Mouse (Mus musculus) stomach, embryonic 16.5 days (tissue): ENCODE results near the gene Gzf1. TPM values are rescaled to one million over a fixed set of nuclear protein-coding genes. Genes with fewer than 3 reads are reported as not detected.

ENCODE experiments used
- ATAC-seq: fragments of 200-750 bp; cut with Nextera tagmentation; 2 replicates; pipeline ENCODE4 v1.8.0; 2017; ENCODE audit warnings: moderate number of reproducible peaks, moderate TSS enrichment; ENCODE audit not compliant: insufficient read depth, low FRiP score
- H3K27ac ChIP-seq: fragments of 300-500 bp; sonication (generic); 2 replicates; pipeline ENCODE4 v1.5.1; 2014; ENCODE audit warnings: low read length
- H3K27me3 ChIP-seq: fragments of 300-500 bp; sonication (generic); 2 replicates; pipeline ENCODE4 v1.6.1; 2014; ENCODE audit warnings: low read length, control low read depth, mixed read lengths; ENCODE audit not compliant: control insufficient read depth, insufficient read depth
- H3K36me3 ChIP-seq: fragments of 300-500 bp; sonication (generic); 2 replicates; pipeline ENCODE4 v1.6.1; 2014; ENCODE audit warnings: low read length; ENCODE audit not compliant: control insufficient read depth, insufficient read depth
- H3K4me1 ChIP-seq: fragments of 300-500 bp; sonication (generic); 2 replicates; pipeline ENCODE4 v1.6.1; 2014; ENCODE audit warnings: low read length, control low read depth, mixed read lengths; ENCODE audit not compliant: control insufficient read depth, insufficient read depth
- H3K4me2 ChIP-seq: fragments of 300-500 bp; sonication (generic); 2 replicates; pipeline ENCODE4 v1.6.1; 2014; ENCODE audit warnings: low read depth, low read length, mixed read lengths
- H3K4me3 ChIP-seq: fragments of 300-500 bp; sonication (generic); replicated peaks from 2 replicates; pipeline ENCODE4 v1.5.1; 2014; ENCODE audit warnings: mild to moderate bottlenecking, low read length
- H3K9ac ChIP-seq: fragments of 300-500 bp; sonication (generic); 2 replicates; pipeline ENCODE4 v1.6.1; 2014; ENCODE audit warnings: low read length
- H3K9me3 ChIP-seq: fragments of 300-500 bp; sonication (generic); replicated peaks from 2 replicates; pipeline ENCODE4 v1.6.1; 2016; ENCODE audit warnings: low read length, control low read depth; ENCODE audit not compliant: control insufficient read depth
- WGBS: fragments of 180-500 bp; shearing (Covaris S2); extraction: QIAGEN DNeasy Blood & Tissue Kit; methylation state at CpG from one replicate; pipeline ENCODE4 v1.1.7; 2014; 5-methylcytosine and 5-hydroxymethylcytosine counted together
- polyA plus RNA-seq: library from polyadenylated mRNA; unstranded; fragments of >200 nt; fragmentation: Nextera tagmentation; extraction: Ambion mirVana; gene quantifications from 2 replicates; pipeline ENCODE4 v1.2.1, GENCODE M21; 2015

Gene Gzf1
- polyA plus RNA-seq, 1 experiment from 2014 or later = 19.6 TPM

GRCm38 (mm10) chr2:148689444-148690140 is 8.8 kb downstream of the Gzf1 start:
- Histone ChIP-seq H3K27me3 (no peaks in the 10 kb centered on the region), H3K4me1 (no peaks in the 10 kb centered on the region), H3K36me3 (peaks cover 5% of the 10 kb centered on the region; the same call in 1 of the 2 replicates), H3K9me3 (no peaks in the 10 kb centered on the region), H3K4me3 (no peak overlapping the region), H3K9ac (no peak overlapping the region), H3K27ac (no peak overlapping the region), H3K4me2 (no peak overlapping the region)
- no peak for ATAC-seq
- 92% methylated on average over 6 of the region's 6 CpGs for WGBS

- Histone ChIP-seq H3K27me3 (no peaks in the 10 kb centered on the region), H3K27ac (no peak overlapping the region), H3K9me3 (no peaks in the 10 kb centered on the region), H3K4me2 (no peak overlapping the region), H3K4me3 (no peak overlapping the region), H3K9ac (no peak overlapping the region), H3K4me1 (no peaks in the 10 kb centered on the region), H3K36me3 (peaks cover 6% of the 10 kb centered on the region; the same call in 1 of the 2 replicates)
- 87% methylated on average over 3 of the region's 3 CpGs for WGBS
- ATAC-seq = no peak
These were observed 9.5 kb downstream of the Gzf1 start for GRCm38 (mm10) chr2:148690291-148690690.

- Histone ChIP-seq H3K4me2 (no peak overlapping the region), H3K4me1 (no peaks in the 10 kb centered on the region), H3K36me3 (peaks cover 6% of the 10 kb centered on the region; the same call in 1 of the 2 replicates), H3K27ac (no peak overlapping the region), H3K9me3 (no peaks in the 10 kb centered on the region), H3K4me3 (no peak overlapping the region), H3K27me3 (no peaks in the 10 kb centered on the region), H3K9ac (no peak overlapping the region)
- ATAC-seq = no peak
- WGBS = 95% methylated on average over 5 of the region's 5 CpGs
These were observed 10.0 kb downstream of the Gzf1 start for GRCm38 (mm10) chr2:148690781-148691180.

GRCm38 (mm10) chr2:148698571-148698970 is 17.7 kb downstream of the Gzf1 start:
- no peak overlapping the region for H3K9ac ChIP-seq
- ATAC-seq = no peak
- no peak overlapping the region for H3K4me3 ChIP-seq
- WGBS = 80% methylated on average over 5 of the region's 5 CpGs
- H3K36me3 ChIP-seq = 0 out of 2 replicates have a peak, but pooled peaks cover 8% of the 10 kb centered on the region
- no peaks in the 10 kb centered on the region for H3K4me1 ChIP-seq
- H3K27me3 ChIP-seq = no peaks in the 10 kb centered on the region
- no peaks in the 10 kb centered on the region for H3K9me3 ChIP-seq
- no peak overlapping the region for H3K4me2 ChIP-seq
- H3K27ac ChIP-seq = no peak overlapping the region

- ATAC-seq = no peak
- no peak overlapping the region for H3K4me3 ChIP-seq
- no peaks in the 10 kb centered on the region for H3K9me3 ChIP-seq
- no peaks in the 10 kb centered on the region for H3K27me3 ChIP-seq
- H3K4me1 ChIP-seq = no peaks in the 10 kb centered on the region
- H3K4me2 ChIP-seq = no peak overlapping the region
- WGBS = 82% methylated on average over 15 of the region's 15 CpGs
- H3K27ac ChIP-seq = no peak overlapping the region
- H3K36me3 ChIP-seq = 0 out of 2 replicates have a peak, but pooled peaks cover 2% of the 10 kb centered on the region
- no peak overlapping the region for H3K9ac ChIP-seq
These were observed 25.8 kb downstream of the Gzf1 start for GRCm38 (mm10) chr2:148706409-148707201.

- H3K9ac ChIP-seq = no peak overlapping the region
- H3K4me1 ChIP-seq = no peaks in the 10 kb centered on the region
- no peaks in the 10 kb centered on the region for H3K27me3 ChIP-seq
- ATAC-seq = no peak
- 81% methylated on average over 6 of the region's 6 CpGs for WGBS
- no peak overlapping the region for H3K27ac ChIP-seq
- no peak overlapping the region for H3K4me3 ChIP-seq
- H3K4me2 ChIP-seq = no peak overlapping the region
- H3K36me3 ChIP-seq = 0 out of 2 replicates have a peak, but pooled peaks cover 6% of the 10 kb centered on the region
- H3K9me3 ChIP-seq = no peaks in the 10 kb centered on the region
These were observed 26.3 kb downstream of the Gzf1 start for GRCm38 (mm10) chr2:148707202-148707530.

- 69% methylated on average over 3 of the region's 3 CpGs for WGBS
- Histone ChIP-seq H3K36me3 (0 out of 2 replicates have a peak, but pooled peaks cover 6% of the 10 kb centered on the region), H3K27ac (no peak overlapping the region), H3K4me1 (no peaks in the 10 kb centered on the region), H3K9me3 (no peaks in the 10 kb centered on the region), H3K27me3 (no peaks in the 10 kb centered on the region), H3K4me3 (no peak overlapping the region), H3K9ac (no peak overlapping the region), H3K4me2 (no peak overlapping the region)
- no peak for ATAC-seq
These were observed 31.5 kb downstream of the Gzf1 start for GRCm38 (mm10) chr2:148712326-148712725.

- Histone ChIP-seq H3K9me3 (no peaks in the 10 kb centered on the region), H3K36me3 (no peaks in the 10 kb centered on the region), H3K4me3 (no peak overlapping the region), H3K4me1 (no peaks in the 10 kb centered on the region), H3K27ac (no peak overlapping the region), H3K27me3 (no peaks in the 10 kb centered on the region), H3K9ac (no peak overlapping the region), H3K4me2 (no peak overlapping the region)
- WGBS = 77% methylated on average over 2 of the region's 2 CpGs
- no peak for ATAC-seq
These were observed 36.2 kb downstream of the Gzf1 start for GRCm38 (mm10) chr2:148717072-148717471.

GRCm38 (mm10) chr2:148719271-148719995 is 38.6 kb downstream of the Gzf1 start:
- Histone ChIP-seq H3K4me1 (no peaks in the 10 kb centered on the region), H3K27ac (no peak overlapping the region), H3K36me3 (no peaks in the 10 kb centered on the region), H3K4me3 (no peak overlapping the region), H3K27me3 (no peaks in the 10 kb centered on the region), H3K9me3 (no peaks in the 10 kb centered on the region), H3K4me2 (no peak overlapping the region), H3K9ac (no peak overlapping the region)
- no peak for ATAC-seq
- WGBS = 56% methylated on average over 2 of the region's 2 CpGs
